Mouse (Mus musculus): ENCODE results near the gene Cox20.

DNA sequence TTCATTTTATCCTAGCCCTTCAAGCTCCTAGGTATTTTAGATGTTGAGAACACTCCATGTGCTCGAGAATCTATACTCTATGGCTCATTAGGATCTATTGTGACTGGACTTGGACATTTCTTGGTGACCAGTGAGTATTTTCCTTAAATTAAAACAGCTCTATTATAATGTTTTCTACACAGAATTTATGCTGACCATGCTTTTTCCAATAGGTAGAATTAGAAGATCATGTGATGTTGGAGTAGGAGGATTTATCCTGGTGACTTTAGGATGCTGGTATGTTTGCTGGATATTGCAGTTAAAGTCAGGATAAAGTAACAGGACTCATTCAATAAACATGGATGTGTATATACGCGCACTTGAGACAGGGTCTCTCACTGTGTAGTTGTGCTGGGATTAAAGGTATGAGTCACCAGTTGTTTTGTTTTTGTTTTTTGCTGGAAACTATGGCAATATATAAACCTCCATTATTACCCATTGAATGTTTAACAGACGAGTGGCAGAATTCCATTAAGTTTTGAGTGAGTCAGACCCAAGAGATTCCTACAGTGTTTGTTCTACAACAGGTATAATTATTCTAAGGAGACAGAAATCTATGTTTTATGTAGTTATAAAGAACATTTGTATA lies 2.9 kb downstream of the Cox20 start:
- TF ChIP-seq MAFK (IDR thresholded peaks at IDR 0.05; ENCODE audit: insufficient read depth, low read depth, low read length) (peak; percentile 92), HCFC1 (IDR thresholded peaks at IDR 0.05; ENCODE audit: borderline replicate concordance, insufficient read depth, low read length) (no peak)
